Mouse (Mus musculus): ENCODE measurements at regions not wholly inside any gene's neighbourhood (a gene's known extent, or its start where the extent isn't known, plus 50 kb on each side); places are given as distances from the start of the nearest gene placed in this dataset.

DNA sequence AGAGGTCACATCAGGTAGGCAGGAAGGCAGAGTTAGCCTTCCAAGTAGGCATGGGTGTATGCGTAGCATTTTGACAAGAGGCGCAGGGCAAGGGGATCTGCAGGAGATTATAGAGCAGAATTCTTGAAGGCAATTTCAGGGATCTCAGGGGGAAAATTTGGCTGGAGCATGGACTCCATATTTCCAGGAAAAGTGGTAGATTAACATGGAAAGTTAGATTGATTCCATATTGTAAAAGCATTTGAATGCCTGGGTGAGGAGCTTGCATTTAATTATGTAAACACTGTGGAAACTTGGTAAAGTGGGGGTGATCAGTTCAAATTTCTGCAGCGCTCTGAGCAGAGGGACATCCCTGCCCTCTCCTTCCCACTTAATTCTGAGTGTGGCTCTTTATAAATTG, 146.7 kb downstream of the Pax3 start:
- no peak for TF ChIP-seq POLR2A (IDR thresholded peaks at IDR 0.05; ENCODE audit: borderline replicate concordance, insufficient read depth, low read length)
- no peak for TF ChIP-seq CTCF (IDR thresholded peaks at IDR 0.05; ENCODE audit: borderline replicate concordance, insufficient read depth, low read depth, low read length)
- 97% methylated on average over 3 of the region's 3 CpGs for WGBS
- no peak for DNase-seq
- no peak overlapping the region for H3K27ac ChIP-seq (ENCODE audit: insufficient read depth, low read length)
- no peak overlapping the region for H3K4me3 ChIP-seq (replicated peaks; ENCODE audit: insufficient read depth, low read depth, low read length)
- no peaks in the 10 kb centered on the region for H3K27me3 ChIP-seq (ENCODE audit: control insufficient read depth, insufficient read depth, low read length)
- no peaks in the 10 kb centered on the region for H3K4me1 ChIP-seq (ENCODE audit: control insufficient read depth, insufficient read depth, low read length)

DNA sequence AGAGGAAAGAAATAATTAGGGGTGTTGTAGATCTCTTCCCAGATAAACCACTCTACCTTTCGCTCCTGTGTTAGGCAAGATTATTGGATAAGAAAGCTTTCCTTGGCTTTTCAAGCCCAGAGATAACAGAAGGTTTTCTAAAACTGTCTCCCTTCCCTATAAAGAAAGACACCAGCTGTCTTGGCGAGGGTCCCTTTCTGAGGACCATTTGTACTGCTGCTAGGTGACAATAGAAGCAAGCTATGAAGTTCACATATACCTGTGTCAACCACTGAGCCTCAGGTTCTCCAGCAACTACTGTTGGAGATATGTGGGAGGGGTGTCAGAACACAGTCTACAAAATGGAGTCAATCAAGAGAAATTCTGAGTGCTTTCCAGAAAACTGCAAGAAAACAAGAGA, 164.6 kb downstream of the Pax3 start:
- WGBS, result 80% methylated on average over 2 of the region's 2 CpGs
- Histone ChIP-seq H3K4me3 (replicated peaks; ENCODE audit: insufficient read depth, low read depth, low read length) (no peak overlapping the region), H3K27me3 (ENCODE audit: control insufficient read depth, insufficient read depth, low read length) (no peaks in the 10 kb centered on the region), H3K4me1 (ENCODE audit: control insufficient read depth, insufficient read depth, low read length) (no peaks in the 10 kb centered on the region), H3K27ac (ENCODE audit: insufficient read depth, low read length) (no peak overlapping the region)
- no peak for DNase-seq
- TF ChIP-seq POLR2A (IDR thresholded peaks at IDR 0.05; ENCODE audit: borderline replicate concordance, insufficient read depth, low read length), result no peak
- no peak for TF ChIP-seq CTCF (IDR thresholded peaks at IDR 0.05; ENCODE audit: borderline replicate concordance, insufficient read depth, low read depth, low read length)

DNA sequence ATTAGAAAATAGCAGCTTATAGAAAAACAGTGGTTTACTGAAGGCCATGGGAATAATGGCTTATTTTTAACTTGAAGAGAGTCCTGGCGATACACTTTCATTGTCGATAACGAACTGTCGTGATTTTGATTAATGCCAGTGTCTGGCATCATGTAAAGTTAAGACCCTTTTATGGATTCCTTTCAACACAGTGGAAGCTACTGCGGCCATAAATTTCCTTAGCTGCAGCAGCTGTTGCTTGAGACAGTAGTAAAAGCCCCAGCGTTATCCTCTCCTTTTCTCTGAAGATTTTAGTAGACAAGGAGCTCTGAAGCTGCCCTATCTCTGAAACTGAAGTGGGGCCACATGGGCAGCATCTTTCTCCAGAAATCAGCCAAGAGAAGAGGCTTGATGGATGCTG, 175.2 kb downstream of the Pax3 start:
- TF ChIP-seq CTCF (IDR thresholded peaks at IDR 0.05; ENCODE audit: borderline replicate concordance, insufficient read depth, low read depth, low read length) (no peak), POLR2A (IDR thresholded peaks at IDR 0.05; ENCODE audit: borderline replicate concordance, insufficient read depth, low read length) (no peak)
- H3K4me1 ChIP-seq (ENCODE audit: control insufficient read depth, insufficient read depth, low read length), result no peaks in the 10 kb centered on the region
- 76% methylated on average over 6 of the region's 6 CpGs for WGBS
- H3K4me3 ChIP-seq (replicated peaks; ENCODE audit: insufficient read depth, low read depth, low read length), result no peak overlapping the region
- no peak for DNase-seq
- no peak overlapping the region for H3K27ac ChIP-seq (ENCODE audit: insufficient read depth, low read length)
- H3K27me3 ChIP-seq (ENCODE audit: control insufficient read depth, insufficient read depth, low read length), result no peaks in the 10 kb centered on the region

DNA sequence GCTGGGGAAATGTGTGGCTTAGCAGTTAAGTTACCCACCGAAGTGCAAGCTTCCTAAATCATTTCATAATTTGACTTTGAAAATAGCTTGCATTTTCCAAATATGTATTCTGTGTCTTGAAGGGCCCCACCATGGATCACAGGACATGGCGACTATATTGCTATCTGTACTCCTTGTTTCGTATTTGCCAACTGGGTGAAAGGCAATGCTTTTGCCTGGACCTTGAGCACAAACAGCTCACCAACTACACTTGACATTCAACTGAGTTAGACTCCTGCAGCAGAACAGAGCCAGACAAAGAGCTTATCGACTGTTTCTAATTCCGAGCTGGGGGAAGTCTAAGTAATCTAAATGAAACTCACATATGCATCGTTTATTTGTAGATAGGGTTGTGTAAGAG, 175.9 kb downstream of the Pax3 start:
- 82% methylated on average over 6 of the region's 6 CpGs for WGBS
- DNase-seq, result no peak
- Histone ChIP-seq H3K4me1 (ENCODE audit: control insufficient read depth, insufficient read depth, low read length) (no peaks in the 10 kb centered on the region), H3K27ac (ENCODE audit: insufficient read depth, low read length) (no peak overlapping the region), H3K27me3 (ENCODE audit: control insufficient read depth, insufficient read depth, low read length) (no peaks in the 10 kb centered on the region), H3K4me3 (replicated peaks; ENCODE audit: insufficient read depth, low read depth, low read length) (no peak overlapping the region)
- TF ChIP-seq CTCF (IDR thresholded peaks at IDR 0.05; ENCODE audit: borderline replicate concordance, insufficient read depth, low read depth, low read length) (no peak), POLR2A (IDR thresholded peaks at IDR 0.05; ENCODE audit: borderline replicate concordance, insufficient read depth, low read length) (no peak)

DNA sequence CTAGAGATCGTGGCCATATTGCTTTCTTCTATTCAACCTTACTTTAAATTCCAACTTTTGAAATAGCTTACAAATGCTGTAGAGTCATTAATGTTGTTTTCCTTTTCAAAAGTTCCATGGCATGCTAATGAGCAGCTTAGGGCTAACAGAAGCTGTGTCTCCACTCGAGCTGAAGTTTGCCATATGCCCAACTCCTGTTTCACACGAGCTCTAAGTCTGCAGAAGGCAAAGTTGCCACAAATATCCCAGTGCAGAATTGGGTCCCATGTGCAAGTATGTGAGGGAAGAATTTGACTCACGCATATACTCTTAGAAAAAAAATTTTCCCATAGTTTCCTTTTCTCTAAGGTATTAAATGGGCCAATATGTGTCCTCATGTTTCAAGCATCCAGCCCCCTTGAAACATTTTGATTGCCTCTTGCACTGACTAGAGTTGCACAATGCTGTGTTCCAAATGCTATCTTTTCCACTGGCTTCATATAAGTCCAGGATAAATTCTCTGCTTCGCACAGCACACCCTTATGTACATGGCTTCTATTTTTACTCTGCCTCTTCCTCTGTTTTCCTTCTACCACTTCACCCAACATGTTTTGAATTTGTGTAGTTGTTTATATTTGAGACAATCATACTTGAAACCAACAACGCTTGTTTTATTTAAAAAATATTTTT, 178.9 kb downstream of the Pax3 start:
- WGBS, result 59% methylated on average over 6 of the region's 6 CpGs
- no peak for DNase-seq
- H3K27me3 ChIP-seq (ENCODE audit: control insufficient read depth, insufficient read depth, low read length), result no peaks in the 10 kb centered on the region
- H3K27ac ChIP-seq (ENCODE audit: insufficient read depth, low read length), result no peak overlapping the region
- H3K4me1 ChIP-seq (ENCODE audit: control insufficient read depth, insufficient read depth, low read length), result no peaks in the 10 kb centered on the region
- TF ChIP-seq CTCF (IDR thresholded peaks at IDR 0.05; ENCODE audit: borderline replicate concordance, insufficient read depth, low read depth, low read length) (no peak), POLR2A (IDR thresholded peaks at IDR 0.05; ENCODE audit: borderline replicate concordance, insufficient read depth, low read length) (no peak)
- no peak overlapping the region for H3K4me3 ChIP-seq (replicated peaks; ENCODE audit: insufficient read depth, low read depth, low read length)

DNA sequence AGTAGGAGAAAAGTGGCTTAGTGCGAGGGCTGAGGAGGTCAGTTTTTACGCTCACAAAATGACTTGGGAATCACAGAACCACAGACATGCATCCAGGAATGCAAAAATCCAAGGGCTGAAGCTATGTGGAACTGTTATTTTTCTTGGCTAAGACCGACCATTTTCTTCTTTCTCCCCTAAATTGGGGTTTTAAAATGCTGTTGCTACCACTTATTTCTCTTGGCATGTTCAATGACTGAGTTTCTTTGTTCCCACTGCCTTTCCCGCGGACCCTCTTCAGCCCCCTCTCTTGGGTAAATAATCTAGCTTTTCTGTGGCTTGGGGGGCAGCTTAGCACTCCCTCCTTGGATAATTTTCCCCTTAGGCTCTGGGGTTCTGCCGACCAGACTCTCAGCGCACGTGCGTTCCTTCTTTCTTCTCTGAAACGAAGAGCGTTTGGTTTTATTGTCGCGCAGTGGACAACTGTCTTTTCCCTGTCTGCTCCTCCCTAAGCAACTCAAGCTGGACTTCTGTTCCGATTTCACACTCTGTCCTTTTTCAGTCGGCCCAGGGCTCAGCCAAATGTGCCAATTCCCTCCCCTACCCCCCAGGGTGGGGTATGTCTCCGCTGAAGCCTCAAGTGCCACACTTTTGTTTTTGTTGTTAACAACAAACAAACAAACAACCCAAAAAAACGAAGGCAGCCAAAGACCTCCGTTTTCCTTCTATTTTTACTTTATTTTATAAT, 180.2 kb downstream of the Pax3 start:
- WGBS, result 8% methylated on average over 18 of the region's 18 CpGs
- Histone ChIP-seq H3K27ac (ENCODE audit: insufficient read depth, low read length) (no peak overlapping the region), H3K27me3 (ENCODE audit: control insufficient read depth, insufficient read depth, low read length) (no peaks in the 10 kb centered on the region), H3K4me3 (replicated peaks; ENCODE audit: insufficient read depth, low read depth, low read length) (no peak overlapping the region), H3K4me1 (ENCODE audit: control insufficient read depth, insufficient read depth, low read length) (no peaks in the 10 kb centered on the region)
- no peak for DNase-seq
- TF ChIP-seq POLR2A (IDR thresholded peaks at IDR 0.05; ENCODE audit: borderline replicate concordance, insufficient read depth, low read length) (no peak), CTCF (IDR thresholded peaks at IDR 0.05; ENCODE audit: borderline replicate concordance, insufficient read depth, low read depth, low read length) (no peak)

DNA sequence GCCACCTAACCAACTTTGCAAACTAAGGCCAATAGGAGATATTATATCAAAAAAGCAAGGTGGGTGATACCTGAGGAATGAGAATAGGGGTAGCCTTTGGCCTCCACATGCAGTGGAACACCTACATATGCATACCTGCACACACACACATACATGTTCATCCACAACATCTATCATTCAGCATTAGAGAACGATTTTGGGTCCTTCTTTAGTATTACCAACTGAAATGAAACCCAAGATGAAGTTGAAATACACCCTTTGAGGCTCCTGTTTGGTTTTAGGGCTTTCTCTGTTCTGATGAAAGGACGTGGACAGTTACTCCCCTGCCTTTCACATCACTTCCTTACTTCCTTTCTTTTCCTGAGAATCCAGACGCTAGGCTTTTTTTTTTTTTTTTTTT, 180.9 kb downstream of the Pax3 start:
- no peak for DNase-seq
- Histone ChIP-seq H3K27me3 (ENCODE audit: control insufficient read depth, insufficient read depth, low read length) (no peaks in the 10 kb centered on the region), H3K27ac (ENCODE audit: insufficient read depth, low read length) (no peak overlapping the region), H3K4me1 (ENCODE audit: control insufficient read depth, insufficient read depth, low read length) (no peaks in the 10 kb centered on the region), H3K4me3 (replicated peaks; ENCODE audit: insufficient read depth, low read depth, low read length) (no peak overlapping the region)
- WGBS, result 43% methylated on average over 3 of the region's 3 CpGs
- TF ChIP-seq CTCF (IDR thresholded peaks at IDR 0.05; ENCODE audit: borderline replicate concordance, insufficient read depth, low read depth, low read length), result no peak
- no peak for TF ChIP-seq POLR2A (IDR thresholded peaks at IDR 0.05; ENCODE audit: borderline replicate concordance, insufficient read depth, low read length)

DNA sequence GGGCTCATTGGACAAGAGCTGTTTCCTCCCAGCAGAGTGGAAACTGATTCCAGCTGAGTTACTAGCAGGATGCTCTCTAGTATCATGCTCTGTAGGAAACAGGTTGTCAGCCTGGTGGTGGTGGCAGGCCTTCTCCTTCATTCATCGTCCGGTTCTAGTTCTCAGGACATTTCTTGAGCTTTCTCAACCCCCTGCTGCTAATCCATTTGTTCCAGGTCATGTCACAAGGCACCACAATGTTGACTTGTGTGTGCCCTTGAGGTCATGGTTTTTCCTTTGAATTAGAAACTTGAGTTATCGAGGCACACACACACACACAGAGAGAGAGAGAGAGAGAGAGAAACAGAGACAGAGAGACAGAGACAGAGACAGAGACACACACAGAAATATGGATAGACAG, 183.5 kb downstream of the Pax3 start:
- H3K27me3 ChIP-seq (ENCODE audit: control insufficient read depth, insufficient read depth, low read length), result no peaks in the 10 kb centered on the region
- H3K4me3 ChIP-seq (replicated peaks; ENCODE audit: insufficient read depth, low read depth, low read length), result no peak overlapping the region
- TF ChIP-seq POLR2A (IDR thresholded peaks at IDR 0.05; ENCODE audit: borderline replicate concordance, insufficient read depth, low read length) (no peak), CTCF (IDR thresholded peaks at IDR 0.05; ENCODE audit: borderline replicate concordance, insufficient read depth, low read depth, low read length) (no peak)
- no peak for DNase-seq
- no peaks in the 10 kb centered on the region for H3K4me1 ChIP-seq (ENCODE audit: control insufficient read depth, insufficient read depth, low read length)
- no peak overlapping the region for H3K27ac ChIP-seq (ENCODE audit: insufficient read depth, low read length)
- WGBS, result 14% methylated on average over 3 of the region's 3 CpGs
